Mouse (Mus musculus): ENCODE results near the gene Ubp1. TPM values are rescaled to one million over a fixed set of nuclear protein-coding genes. Genes with fewer than 3 reads are reported as not detected.

Ubp1 gene
- total RNA-seq, 1 experiment from 2014 or later: 75.9 TPM

DNA sequence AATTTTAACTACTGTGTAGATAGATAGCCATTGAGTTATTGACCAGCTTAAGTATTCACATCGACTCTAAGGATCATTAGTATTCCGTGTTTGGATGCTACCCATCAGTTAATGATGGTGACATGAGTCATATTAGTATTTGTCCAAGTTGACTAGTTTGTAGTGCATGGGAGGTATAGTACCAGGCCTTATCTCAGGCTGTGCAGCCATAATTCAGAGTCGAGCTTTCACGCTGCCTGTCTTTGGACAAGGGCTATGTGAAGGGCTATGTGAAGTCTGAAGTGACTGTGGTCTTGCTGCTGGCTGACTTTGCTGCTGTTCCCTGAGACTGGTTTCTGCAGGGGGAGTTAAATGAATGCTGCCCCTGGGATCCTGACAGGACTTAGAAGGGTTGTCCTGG lies 27.0 kb downstream of the Ubp1 start:
- ATAC-seq (replicated peaks in 1 of 2; ENCODE audit: insufficient read depth in 1 of 2, low FRiP score in 2 of 2, low TSS enrichment in 1 of 2, low read depth in 1 of 2, poor library complexity in 2 of 2, severe bottlenecking in 2 of 2): no peak

DNA sequence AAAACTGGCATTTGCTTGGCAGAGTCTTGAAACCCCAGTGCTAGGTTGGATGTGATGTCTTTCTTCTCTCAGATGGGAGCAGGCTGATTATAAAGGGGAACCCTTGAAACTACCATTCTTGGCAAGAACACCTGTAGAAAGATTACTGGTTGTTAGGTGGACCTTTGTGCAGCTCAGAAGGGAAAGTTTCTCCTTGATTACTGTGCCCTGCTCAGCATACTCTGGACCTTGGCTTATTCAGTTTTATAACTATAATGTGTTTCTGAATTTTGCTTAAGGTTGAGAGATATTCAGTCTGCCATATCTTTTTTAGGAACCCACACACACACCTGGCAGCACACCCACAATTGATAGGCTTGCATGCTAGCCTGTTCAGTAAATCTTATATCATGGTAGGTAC lies 33.0 kb downstream of the Ubp1 start:
- no peak for ATAC-seq (replicated peaks in 1 of 2; ENCODE audit: insufficient read depth in 1 of 2, low FRiP score in 2 of 2, low TSS enrichment in 1 of 2, low read depth in 1 of 2, poor library complexity in 2 of 2, severe bottlenecking in 2 of 2)

DNA sequence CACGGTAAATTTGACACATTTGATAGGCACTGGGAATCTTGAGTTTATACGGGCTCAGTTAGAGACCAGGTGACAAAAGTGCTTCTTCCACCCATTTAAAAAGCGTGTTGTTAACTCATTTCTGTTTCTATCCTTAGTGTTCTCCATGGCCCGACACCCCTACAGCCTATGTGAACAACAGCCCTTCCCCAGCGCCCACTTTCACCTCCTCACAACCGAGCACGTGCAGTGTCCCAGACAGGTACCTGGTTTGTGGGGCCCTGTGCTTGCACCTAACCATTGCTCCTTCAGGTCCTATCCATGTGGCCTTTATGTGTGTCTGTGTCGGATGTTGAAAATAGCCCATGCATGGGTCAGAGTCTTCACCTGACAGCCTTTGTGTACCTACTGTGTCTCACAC lies 33.7 kb downstream of the Ubp1 start:
- no peak for ATAC-seq (replicated peaks in 1 of 2; ENCODE audit: insufficient read depth in 1 of 2, low FRiP score in 2 of 2, low TSS enrichment in 1 of 2, low read depth in 1 of 2, poor library complexity in 2 of 2, severe bottlenecking in 2 of 2)

DNA sequence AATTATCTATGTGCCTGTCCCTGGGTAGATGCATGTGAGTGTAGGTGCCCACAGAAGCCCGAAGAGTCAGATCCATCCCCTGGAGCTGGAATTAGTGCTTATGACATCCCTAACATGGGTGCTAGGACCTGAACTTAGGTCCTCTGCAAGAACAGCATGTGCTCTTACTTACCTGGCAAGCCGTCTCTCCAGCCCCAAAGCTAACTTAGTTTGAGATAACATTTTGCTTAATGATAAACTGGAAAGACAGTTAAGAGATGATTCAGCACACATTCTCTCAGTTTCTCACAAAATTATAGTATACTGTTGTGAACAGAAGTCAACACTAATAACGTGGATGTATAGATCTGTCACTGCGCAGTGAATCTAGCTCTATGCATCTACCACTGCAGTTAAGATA lies 36.1 kb downstream of the Ubp1 start:
- no peak for ATAC-seq (replicated peaks in 1 of 2; ENCODE audit: insufficient read depth in 1 of 2, low FRiP score in 2 of 2, low TSS enrichment in 1 of 2, low read depth in 1 of 2, poor library complexity in 2 of 2, severe bottlenecking in 2 of 2)

DNA sequence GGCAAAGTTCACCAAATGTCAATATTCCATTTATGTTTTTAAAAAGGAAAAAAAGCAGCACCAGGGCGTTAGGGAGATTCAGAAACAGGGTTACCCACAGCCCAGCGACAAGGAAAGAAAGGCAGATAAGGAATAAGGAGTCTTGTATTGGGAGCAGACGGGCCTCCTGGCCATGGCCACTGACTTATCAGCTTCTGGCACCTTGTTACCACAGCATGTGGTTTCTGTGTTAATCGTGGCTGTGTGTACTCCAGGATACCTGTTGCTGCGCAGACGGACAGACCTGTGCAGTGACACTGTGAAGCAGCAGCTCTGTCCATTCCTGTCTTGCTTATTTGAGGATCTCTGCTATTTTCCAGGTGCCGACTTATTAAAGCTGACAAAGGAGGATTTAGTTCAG lies 38.2 kb downstream of the Ubp1 start:
- ATAC-seq (replicated peaks in 1 of 2; ENCODE audit: insufficient read depth in 1 of 2, low FRiP score in 2 of 2, low TSS enrichment in 1 of 2, low read depth in 1 of 2, poor library complexity in 2 of 2, severe bottlenecking in 2 of 2): peak; percentile 65 to 67; a peak in 3 of 4 replicates

DNA sequence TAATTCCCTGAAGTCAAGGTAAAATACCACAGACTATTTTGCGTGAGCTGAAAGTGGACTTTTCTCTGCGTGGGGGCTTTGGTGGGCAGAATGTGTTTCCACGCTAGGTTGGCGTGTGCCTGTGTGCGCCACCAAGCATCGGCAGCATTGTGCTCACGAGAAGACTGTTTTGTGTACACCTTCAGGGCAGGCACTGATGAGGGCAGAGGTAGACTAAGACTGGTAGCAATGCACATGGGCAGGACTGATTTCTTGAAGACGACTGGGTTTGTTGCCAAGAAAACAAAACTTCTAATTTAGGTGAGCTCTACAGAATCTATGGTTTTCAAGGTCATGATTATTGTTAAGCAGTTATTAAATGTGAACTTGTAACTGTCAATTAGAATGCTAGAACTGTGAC lies 38.7 kb downstream of the Ubp1 start:
- ATAC-seq (replicated peaks in 1 of 2; ENCODE audit: insufficient read depth in 1 of 2, low FRiP score in 2 of 2, low TSS enrichment in 1 of 2, low read depth in 1 of 2, poor library complexity in 2 of 2, severe bottlenecking in 2 of 2): no peak

DNA sequence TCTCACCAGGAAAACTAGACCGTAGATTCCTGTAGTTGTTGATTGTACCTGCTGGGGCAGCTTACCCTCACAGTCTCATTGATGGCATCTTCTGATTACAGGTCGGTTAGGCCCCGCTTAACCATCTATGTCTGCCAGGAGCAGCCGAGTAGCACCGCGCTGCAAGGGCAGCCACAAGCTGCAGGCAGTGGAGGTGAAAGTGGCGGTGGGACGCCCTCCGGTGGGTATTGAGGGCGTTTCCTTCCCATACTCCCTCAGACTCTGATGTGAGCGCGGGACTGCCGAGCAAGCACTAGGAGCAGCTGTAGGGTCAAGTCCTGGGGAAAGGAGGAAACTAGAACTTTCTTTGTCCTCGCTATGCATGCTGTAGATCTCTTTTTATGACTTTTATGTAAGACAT lies 39.3 kb downstream of the Ubp1 start:
- no peak for ATAC-seq (replicated peaks in 1 of 2; ENCODE audit: insufficient read depth in 1 of 2, low FRiP score in 2 of 2, low TSS enrichment in 1 of 2, low read depth in 1 of 2, poor library complexity in 2 of 2, severe bottlenecking in 2 of 2)

DNA sequence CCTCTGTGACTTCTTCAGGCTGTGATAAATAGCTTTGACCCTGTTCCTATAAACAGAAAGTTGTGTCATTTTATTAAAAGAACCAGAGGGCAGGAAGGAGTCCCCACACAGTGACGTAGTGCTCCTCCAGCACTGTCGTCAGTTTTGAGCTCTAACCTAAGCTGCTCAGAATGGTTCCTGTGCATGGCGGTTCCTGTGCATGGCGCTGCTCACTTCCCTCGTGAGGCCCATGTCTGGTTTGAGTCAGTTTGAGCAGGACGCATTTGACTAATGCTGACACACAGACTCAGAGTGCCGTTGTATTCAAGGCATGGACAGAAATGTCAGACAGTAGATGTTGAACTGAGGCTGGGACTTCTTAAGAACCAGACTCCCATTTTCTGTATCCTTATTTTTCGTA lies 40.9 kb downstream of the Ubp1 start:
- ATAC-seq (replicated peaks in 1 of 2; ENCODE audit: insufficient read depth in 1 of 2, low FRiP score in 2 of 2, low TSS enrichment in 1 of 2, low read depth in 1 of 2, poor library complexity in 2 of 2, severe bottlenecking in 2 of 2): peak in 1 of 2 experiments; percentile 21; a peak in 1 of 4 replicates

DNA sequence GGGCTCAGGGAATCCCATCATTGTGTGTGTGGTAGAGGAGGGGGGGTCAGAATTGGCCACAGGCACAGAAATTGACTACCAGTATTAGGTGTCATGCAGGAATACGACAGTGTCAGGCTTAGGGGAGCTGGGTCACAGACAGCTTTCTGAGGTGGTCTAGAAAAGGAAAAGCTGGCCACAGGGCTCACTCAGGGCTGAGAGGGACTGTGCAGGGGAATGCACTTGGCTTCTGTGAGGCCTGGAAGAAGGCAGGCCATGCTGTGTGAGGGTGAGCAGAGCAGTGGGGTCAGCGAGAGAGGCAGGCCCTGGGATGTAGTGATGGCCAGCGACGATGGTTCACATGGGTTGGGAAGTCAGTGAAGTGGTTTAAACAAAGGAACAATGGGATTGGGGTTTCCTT lies 43.1 kb downstream of the Ubp1 start:
- ATAC-seq (replicated peaks in 1 of 2; ENCODE audit: insufficient read depth in 1 of 2, low FRiP score in 2 of 2, low TSS enrichment in 1 of 2, low read depth in 1 of 2, poor library complexity in 2 of 2, severe bottlenecking in 2 of 2): no peak

DNA sequence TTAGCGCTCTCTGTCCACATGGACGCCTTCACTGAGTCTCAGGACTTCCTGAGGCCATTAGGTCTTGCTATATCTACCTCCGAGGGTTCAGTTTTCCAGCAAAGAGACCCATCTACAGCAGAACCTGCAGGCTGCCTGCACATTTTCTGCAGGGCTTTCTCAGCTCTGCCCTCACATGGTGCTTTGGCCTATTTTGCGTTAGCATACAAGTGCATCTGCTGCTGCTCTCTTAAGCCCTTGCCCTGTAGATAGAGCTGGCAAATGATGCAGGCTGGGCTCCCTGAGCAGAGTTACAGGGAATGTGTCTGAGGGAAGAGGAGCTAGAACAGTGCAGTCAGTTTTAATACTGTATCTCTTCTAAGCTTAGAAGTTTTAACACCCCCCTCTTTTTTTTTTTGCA lies 44.2 kb downstream of the Ubp1 start:
- ATAC-seq (replicated peaks in 1 of 2; ENCODE audit: insufficient read depth in 1 of 2, low FRiP score in 2 of 2, low TSS enrichment in 1 of 2, low read depth in 1 of 2, poor library complexity in 2 of 2, severe bottlenecking in 2 of 2): no peak

DNA sequence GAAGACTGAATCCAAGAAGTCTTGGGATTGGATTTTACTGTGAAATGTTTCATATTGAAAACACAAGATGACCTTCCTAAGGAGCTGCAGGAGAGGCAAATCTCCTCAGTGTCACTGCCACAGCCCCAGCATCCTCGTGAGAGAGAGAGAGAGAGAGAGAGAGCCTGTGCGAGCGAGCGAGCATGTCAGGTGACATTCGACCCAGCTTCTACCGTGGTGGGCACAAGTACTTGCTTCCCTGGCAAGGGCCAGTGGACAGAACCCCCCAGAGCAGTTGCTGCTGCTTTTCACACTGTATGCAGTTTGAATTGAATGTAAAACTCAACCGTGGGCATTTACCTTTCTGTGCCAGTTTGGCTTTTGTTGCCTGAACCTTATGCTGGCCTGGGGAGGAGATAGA lies 44.7 kb downstream of the Ubp1 start:
- no peak for ATAC-seq (replicated peaks in 1 of 2; ENCODE audit: insufficient read depth in 1 of 2, low FRiP score in 2 of 2, low TSS enrichment in 1 of 2, low read depth in 1 of 2, poor library complexity in 2 of 2, severe bottlenecking in 2 of 2)

DNA sequence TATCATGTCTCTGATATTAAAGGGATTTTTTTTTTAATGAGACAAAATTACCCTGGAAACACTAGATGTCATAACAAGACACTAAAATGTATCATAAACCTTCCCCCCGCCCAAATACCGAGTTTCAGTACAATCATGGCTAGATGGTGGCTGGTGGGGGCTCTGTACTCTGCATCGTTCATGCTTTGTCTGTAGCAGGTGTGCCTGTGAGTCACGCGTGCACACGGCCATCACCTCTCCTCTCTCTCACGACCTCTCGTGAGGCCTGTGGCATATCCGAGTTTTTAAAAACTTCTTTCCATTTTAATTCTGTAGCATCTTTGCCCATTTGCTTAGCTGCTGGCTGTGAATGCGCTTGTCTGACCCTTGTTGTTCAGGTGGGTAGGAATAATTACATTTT lies 45.5 kb downstream of the Ubp1 start:
- ATAC-seq (replicated peaks in 1 of 2; ENCODE audit: insufficient read depth in 1 of 2, low FRiP score in 2 of 2, low TSS enrichment in 1 of 2, low read depth in 1 of 2, poor library complexity in 2 of 2, severe bottlenecking in 2 of 2): no peak

DNA sequence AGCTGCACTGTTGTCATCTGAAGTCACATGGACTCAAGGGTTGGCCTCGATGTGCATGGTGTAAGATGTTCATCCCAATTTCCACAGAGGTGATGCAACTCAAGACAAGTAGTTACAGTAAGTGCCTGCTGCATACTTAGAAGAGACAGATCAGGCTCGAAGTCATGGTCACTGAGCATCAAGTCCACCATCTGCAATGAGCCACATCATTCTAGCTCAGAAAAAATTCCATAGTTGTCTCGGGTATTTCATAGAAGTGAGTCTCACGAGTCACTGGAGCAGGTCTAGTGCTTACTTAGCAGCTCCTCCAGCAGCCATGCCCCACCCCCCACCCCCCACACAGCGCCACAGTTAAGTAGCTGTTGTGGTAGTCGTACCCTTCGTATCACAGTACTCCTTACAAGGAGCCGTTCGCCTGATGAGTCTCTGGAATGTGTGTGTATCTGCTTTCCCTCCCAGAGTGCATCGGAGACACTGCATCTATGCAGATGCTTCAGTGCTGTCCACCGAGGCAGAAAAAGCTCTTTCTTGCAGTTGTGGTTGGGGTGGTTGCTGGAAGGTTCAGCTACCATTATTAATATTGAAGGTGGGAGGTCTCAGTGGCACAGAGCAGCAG lies 46.6 kb downstream of the Ubp1 start:
- no peak for ATAC-seq (replicated peaks in 1 of 2; ENCODE audit: insufficient read depth in 1 of 2, low FRiP score in 2 of 2, low TSS enrichment in 1 of 2, low read depth in 1 of 2, poor library complexity in 2 of 2, severe bottlenecking in 2 of 2)

DNA sequence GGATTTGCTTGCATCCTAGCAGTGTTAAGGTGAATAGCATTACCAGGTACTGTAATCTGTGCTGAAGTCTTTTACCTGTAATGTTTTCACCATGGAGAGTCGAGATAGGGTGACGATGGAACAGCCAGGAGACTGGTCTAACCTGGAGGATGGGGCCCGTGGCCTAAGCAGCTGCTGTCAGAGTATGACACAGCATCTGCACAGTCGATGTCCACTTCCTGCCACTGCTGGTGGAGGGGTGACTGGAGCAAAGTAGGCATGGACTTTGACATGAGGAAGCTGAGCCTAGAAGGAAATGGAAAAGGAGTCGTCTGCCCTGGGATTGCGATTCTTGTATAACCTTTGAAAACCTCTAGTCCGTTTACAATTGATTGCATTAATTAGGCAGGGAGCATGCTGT lies 47.9 kb downstream of the Ubp1 start:
- no peak for ATAC-seq (replicated peaks in 1 of 2; ENCODE audit: insufficient read depth in 1 of 2, low FRiP score in 2 of 2, low TSS enrichment in 1 of 2, low read depth in 1 of 2, poor library complexity in 2 of 2, severe bottlenecking in 2 of 2)

DNA sequence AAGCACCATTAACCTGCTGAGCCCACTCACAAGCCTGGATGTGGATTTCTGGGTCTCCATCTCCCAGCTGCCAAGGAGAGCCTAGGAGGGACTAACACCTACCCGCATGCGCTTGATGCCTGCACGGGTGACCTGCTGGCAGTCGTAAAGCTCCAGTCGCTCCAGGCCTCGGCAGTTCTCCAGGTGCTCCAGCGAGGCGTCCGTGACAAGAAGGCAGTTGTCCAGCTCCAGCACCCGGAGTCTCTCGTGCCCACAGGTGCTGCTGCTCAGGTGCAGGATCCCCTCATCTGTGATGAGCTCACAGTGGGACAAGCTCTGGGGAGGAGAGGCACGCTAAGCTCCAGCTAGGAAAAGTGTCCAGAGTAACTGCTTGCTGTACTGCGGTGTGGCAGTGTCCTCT lies 48.6 kb downstream of the Ubp1 start:
- no peak for ATAC-seq (replicated peaks in 1 of 2; ENCODE audit: insufficient read depth in 1 of 2, low FRiP score in 2 of 2, low TSS enrichment in 1 of 2, low read depth in 1 of 2, poor library complexity in 2 of 2, severe bottlenecking in 2 of 2)

DNA sequence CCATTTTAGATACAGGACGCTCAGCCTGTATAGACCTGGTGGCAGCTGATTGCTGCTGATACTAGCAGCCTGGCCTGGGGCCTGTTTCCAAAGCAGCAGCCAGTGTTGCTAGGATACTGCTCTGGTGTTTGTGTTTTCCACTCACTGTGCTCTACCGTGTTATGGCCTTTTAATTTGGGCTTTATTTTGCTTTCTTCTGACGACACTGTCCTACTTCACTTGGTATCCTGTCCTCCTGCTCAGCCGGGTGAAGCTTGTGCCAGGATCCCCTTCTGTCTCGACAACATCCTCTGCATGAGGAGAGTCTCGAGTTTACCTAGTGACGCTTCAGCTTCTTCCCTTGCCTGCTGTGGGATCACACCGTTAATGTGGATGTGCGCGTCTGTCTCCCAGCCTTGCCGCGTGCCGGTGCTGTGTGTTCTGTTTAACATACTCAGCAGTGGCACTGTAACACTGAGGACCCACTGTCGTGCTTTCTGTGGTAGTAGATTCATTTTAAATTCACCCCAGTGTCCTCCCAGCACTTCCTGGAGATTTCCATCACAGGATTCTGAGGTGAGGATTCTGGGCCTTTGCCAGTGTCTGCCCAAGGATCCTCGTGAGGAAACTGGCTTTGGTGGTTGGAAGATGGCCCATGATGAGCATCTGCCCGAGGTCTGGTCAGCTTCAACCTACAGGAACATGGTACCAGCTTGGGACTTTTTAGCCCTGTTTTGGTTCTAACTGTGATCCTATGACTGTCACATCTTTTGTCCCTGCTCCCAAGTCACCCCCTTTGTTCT lies 50.6 kb downstream of the Ubp1 start:
- no peak for ATAC-seq (replicated peaks in 1 of 2; ENCODE audit: insufficient read depth in 1 of 2, low FRiP score in 2 of 2, low TSS enrichment in 1 of 2, low read depth in 1 of 2, poor library complexity in 2 of 2, severe bottlenecking in 2 of 2)

DNA sequence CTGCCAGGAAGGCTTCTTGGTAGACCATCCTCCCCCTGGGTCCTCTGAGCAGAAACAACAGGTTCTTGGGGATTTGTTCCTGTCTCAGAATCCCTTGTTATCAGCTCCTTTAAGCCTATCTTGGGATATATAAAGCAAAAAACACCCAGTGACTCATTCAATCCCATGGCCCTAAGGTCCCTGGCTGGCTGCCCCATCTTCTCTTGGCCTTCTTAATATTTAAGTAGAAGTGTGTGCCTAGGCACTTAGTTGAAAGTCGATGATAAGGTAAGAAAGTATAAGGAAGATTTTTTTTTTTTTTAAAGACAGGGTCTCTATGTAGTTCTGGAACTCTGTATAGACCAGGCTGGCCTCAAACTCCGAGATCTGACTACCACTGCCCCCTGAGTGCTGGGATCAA lies 51.7 kb downstream of the Ubp1 start:
- no peak for ATAC-seq (replicated peaks in 1 of 2; ENCODE audit: insufficient read depth in 1 of 2, low FRiP score in 2 of 2, low TSS enrichment in 1 of 2, low read depth in 1 of 2, poor library complexity in 2 of 2, severe bottlenecking in 2 of 2)

DNA sequence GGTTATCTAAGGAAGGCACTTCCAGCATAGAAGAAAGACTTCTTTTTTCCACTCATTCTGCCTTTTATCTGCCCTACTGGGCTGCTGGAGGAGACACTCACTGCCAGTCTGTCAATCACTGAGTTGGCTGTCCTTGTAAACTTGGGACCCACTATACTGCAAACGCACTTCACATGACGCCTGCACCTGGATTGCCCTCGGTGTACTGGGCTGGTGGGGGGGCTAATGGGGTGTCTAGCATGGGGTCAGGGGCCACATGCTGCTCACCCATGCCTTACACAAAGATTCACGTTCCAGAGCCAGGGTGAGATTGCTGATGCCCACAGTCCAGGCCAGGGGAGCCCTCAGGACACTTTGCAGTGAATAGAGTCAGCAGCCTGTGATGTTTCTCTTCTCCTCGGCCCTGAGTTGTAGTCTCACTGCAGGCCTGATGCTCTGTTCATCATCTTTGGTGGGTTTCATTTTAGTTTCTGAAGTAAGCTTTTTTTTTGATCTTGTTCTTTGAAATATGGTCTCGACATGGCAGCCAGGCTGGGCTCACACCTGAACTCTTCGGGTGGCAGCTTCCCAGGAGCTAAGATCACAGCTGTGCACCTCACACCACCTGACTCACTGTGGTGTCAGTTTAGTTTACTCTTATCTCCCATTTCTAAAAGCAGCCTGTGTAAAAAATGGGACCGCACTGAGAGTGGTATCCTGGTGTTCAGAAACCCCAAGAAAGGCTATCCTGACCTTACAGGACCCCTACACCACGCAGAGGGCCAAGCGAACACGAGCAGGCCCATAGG lies 52.3 kb downstream of the Ubp1 start:
- ATAC-seq (replicated peaks in 1 of 2; ENCODE audit: insufficient read depth in 1 of 2, low FRiP score in 2 of 2, low TSS enrichment in 1 of 2, low read depth in 1 of 2, poor library complexity in 2 of 2, severe bottlenecking in 2 of 2): no peak

Data from hematopoietic stem cell, adult 5-6 weeks (primary cell).